Mouse (Mus musculus) bone marrow macrophage, adult 2 months (primary cell): ENCODE measurements around the gene Zfp704. TPM values are rescaled to one million over a fixed set of nuclear protein-coding genes. Genes with fewer than 3 reads are reported as not detected.

Source experiments
- H3K27ac ChIP-seq: 2 replicates; pipeline ENCODE4 v1.5.1; 2012; ENCODE audit warnings: low read depth, low read length; ENCODE audit not compliant: insufficient read depth
- H3K4me1 ChIP-seq: 2 replicates; pipeline ENCODE4 v1.6.1; 2012; ENCODE audit warnings: low read length; ENCODE audit not compliant: control insufficient read depth, insufficient read depth
- H3K4me3 ChIP-seq: 2 replicates; pipeline ENCODE4 v1.5.1; 2012; ENCODE audit warnings: mild to moderate bottlenecking, low read length, moderate library complexity; ENCODE audit not compliant: insufficient read depth
- CTCF ChIP-seq: IDR thresholded peaks from 2 replicates; pipeline ENCODE4 v1.5.1; 2012; ENCODE audit warnings: low read depth, mild to moderate bottlenecking, low read length, moderate library complexity
- POLR2A ChIP-seq: IDR thresholded peaks from 2 replicates; pipeline ENCODE4 v1.6.1; 2012; ENCODE audit warnings: mild to moderate bottlenecking, low read depth, low read length, borderline replicate concordance
- polyA plus RNA-seq: library from polyadenylated mRNA; stranded (reverse); fragments of >200 nt; gene quantifications from 2 replicates; pipeline ENCODE4 v1.2.4, GENCODE M21; 2012; ENCODE audit not compliant: missing spikeins, insufficient read depth, insufficient read length

The Zfp704 gene
- polyA plus RNA-seq, 1 experiment: 10.5 TPM

DNA sequence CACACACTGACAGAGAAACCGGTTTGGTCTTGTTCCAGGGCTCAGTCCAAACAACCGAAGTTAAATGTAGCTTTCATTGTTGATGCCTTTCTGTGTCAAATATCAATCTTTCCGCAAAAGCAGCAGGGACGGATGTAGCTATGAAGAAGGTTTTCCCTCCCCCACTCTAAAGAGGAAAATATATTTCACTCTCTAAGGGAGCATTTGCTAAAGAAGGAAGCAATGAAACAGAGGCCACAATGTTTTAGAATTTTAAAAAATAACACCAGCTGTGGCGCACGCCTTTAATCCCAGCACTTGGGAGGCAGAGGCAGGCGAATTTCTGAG is 89.2 kb downstream of the Zfp704 start:
- Histone ChIP-seq H3K4me3 (no peak overlapping the region), H3K27ac (no peak overlapping the region), H3K4me1 (peaks cover 39% of the 10 kb centered on the region)
- no peak for TF ChIP-seq POLR2A
- TF ChIP-seq CTCF: no peak

DNA sequence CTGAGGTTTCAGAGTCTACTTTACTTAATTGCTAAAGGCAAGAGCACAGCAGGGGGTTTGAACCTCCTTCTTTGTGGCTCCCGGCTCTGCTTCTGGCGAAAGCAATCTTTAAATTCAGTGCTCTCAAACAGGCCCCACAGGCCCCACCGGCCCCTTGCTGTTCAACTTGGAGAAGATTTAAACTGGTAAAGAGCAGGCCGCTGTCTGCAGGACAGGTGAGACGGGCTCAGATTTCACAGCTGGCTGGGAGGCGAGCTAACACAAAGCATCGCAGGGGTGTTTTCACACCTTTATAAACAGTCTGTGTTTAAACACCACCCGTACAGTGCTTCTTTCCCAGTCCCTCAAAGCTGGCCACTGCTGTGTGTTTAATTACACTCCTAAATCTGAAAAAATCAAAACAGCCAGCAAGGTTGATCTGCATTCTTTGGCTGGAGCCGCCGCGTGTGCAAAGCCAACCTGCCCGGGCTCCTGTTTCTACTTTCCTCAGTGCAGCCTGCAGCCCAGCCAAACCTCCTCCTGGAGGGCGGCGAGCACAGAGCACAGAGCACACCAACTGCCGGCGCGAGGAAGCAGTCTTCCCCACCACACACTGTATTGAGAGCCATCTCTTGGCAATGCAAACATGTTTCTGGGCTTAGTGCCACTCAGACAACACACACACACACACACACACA is 89.7 kb downstream of the Zfp704 start:
- Histone ChIP-seq H3K4me3 (no peak overlapping the region), H3K27ac (no peak overlapping the region), H3K4me1 (peaks cover 42% of the 10 kb centered on the region)
- TF ChIP-seq CTCF (no peak), POLR2A (no peak)

DNA sequence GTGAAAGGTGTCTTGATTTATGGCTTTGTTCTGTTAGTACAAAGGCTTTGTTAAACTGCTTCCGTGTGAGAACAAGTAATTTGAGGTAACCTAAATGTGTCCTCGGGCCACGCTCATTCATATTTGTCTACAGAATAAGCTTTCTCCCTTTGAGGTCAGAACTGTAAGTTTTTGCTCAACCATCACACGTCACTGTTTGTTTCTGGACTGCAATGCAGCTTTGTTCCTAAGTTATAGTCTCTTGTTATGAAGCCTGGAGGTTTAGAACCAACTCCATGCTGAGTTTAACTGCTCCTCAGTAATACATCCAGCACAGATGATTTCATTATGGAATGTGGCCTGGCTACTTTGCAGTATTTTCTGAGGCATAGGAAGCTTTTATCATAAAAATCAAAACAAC is 90.4 kb downstream of the Zfp704 start:
- Histone ChIP-seq H3K27ac (no peak overlapping the region), H3K4me1 (peaks cover 45% of the 10 kb centered on the region), H3K4me3 (no peak overlapping the region)
- TF ChIP-seq CTCF (no peak), POLR2A (no peak)

DNA sequence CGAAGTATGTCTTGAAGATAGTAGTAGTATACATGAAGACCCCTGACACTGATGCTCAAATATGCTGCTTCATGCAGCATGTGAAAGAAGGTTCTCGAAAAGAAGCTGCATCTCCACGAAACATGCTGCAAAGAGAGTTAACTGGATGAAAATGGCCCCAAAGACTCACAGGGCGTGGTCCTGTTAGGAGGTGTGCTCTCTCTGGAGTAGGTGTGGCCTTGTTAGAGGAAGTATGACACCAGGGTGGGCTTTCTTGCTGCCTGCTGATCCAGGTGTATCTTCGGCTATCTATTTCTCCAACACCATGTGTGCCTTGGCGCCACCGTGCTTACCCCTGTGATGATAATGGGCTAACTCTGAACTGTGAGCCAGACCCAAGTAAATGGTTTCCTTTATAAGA is 90.9 kb downstream of the Zfp704 start:
- Histone ChIP-seq H3K4me1 (peaks cover 45% of the 10 kb centered on the region), H3K4me3 (no peak overlapping the region), H3K27ac (no peak overlapping the region)
- no peak for TF ChIP-seq CTCF

DNA sequence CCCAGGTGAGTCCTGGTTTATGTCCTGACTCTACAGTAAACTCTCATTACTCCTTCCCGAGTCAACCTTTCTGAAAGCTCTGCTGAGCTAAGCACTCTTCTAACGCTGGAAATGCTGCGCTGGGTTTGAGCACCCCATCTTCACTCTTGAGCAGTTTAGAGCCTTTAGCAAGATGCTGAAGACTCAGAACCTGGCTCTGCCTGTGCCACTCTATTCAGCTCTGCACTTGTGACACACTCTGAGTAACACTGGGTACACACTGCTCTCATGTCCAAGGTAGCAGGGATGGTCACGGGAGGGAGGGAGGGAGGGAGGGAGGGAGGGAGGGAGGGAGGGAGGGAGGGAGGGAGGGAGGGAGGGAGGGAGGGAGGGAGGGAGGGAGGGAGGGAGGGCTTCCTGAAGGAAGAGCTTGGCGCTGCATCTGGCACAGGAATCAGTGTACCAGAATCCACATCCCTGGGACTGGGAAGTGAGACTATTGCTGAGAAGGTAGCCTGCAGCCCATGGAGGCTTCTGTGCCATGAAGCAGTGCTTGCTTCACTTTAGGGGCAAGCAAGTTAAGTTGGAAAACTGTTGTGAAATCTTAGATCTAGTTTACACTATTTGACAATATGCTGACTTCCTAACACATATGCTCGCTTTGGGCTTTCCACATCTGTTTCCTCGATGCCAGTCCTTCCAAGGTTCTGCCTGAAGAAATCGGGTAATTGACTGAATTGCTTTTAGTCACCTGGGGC is 93.6 kb downstream of the Zfp704 start:
- Histone ChIP-seq H3K4me3 (no peak overlapping the region), H3K27ac (peak overlapping the region; percentile 64), H3K4me1 (peaks cover 54% of the 10 kb centered on the region)
- TF ChIP-seq POLR2A (no peak), CTCF (no peak)

DNA sequence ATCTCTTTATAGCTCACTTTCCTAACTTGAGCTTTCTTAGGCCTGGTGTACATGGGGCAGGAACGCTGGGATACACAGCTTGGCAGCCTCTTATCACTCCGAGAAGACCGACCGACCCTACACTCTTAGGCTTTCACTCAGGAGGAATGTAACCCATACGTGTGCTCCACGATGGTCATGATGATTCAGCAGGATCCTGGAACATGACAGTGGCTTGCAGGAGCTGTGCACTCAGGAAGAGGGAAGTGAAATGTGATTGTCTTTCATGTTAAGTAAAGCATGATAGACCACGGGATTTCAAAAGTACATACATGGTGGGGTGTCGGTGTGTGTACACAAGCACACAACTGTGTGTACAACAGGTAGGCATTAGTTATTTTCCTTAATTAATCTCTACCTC is 94.4 kb downstream of the Zfp704 start:
- H3K4me1 ChIP-seq: peaks cover 47% of the 10 kb centered on the region
- H3K4me3 ChIP-seq: no peak overlapping the region
- no peak for TF ChIP-seq CTCF
- TF ChIP-seq POLR2A: no peak
- H3K27ac ChIP-seq: peak overlapping the region; percentile 64

DNA sequence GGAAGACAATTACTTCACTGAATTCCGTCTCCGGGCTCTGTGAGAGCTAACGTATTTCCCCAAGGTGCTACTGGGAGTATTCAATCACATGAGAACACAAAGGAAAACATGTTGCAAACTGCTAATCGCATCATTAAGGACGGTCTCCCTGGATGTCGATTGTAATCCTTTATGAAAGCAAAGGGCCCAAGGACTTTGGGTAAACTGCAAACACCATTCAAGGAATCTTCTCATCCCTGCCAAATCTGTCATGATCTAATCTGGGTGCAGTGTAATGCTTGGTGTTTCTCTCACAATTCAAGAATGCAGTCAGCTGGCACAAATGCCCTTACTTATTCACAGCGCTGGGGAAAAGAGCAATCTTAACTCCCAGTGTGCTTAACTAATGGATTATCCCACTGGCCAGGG is 96.2 kb downstream of the Zfp704 start:
- no peak overlapping the region for H3K4me3 ChIP-seq

DNA sequence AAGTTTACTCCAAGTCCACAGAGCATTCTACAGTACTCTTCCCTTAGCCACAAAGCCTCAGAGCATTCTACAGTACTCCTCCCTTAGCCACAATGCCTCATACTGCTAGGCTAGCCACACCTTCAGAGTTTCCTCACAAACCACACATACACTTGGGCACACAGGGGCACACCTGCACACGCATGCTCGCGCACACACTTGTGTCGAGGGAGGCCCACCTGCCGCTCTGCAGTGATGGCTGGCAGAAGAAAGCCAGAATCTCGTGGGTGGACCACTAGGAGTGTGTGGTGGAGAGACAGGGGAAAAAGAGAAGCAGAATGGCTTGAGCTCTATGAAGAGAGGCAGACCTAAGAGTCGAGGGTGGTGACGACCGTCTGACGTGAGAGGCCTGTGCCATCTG is 97.7 kb downstream of the Zfp704 start:
- no peak for TF ChIP-seq POLR2A
- H3K4me3 ChIP-seq: no peak overlapping the region
- peaks cover 38% of the 10 kb centered on the region for H3K4me1 ChIP-seq
- H3K27ac ChIP-seq: no peak overlapping the region

More for the DNA sequence above, 96.2 kb downstream of the Zfp704 start:
- peaks cover 43% of the 10 kb centered on the region for H3K4me1 ChIP-seq
- no peak for TF ChIP-seq POLR2A
- TF ChIP-seq CTCF: no peak
- peak overlapping the region; percentile 51 for H3K27ac ChIP-seq

DNA sequence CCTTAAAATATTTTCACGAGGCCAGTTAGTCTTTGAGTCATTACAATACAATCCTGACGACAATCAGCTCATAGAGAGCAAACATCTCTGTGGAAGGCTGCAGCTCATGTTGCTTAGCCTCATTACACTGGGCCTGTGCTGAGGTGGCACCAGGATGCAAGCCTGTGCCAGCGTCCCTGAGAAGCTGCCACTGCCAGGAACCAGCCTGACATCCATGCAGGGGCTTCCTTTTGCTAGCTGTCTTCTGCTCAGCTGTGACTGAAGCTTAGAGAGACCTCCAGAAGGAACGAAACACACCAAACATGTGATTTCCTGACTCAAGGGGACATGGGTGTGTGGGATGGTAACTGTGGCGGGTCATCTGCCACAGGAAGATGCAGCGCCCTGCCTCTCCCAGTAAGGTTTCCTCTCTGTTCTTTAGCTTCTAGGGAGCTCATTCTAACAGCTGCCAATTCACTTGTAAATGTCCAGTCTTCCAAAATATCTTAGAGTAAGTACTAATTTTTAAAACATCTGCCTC is 104.1 kb downstream of the Zfp704 start:
- H3K27ac ChIP-seq: peak overlapping the region; percentile 92

DNA sequence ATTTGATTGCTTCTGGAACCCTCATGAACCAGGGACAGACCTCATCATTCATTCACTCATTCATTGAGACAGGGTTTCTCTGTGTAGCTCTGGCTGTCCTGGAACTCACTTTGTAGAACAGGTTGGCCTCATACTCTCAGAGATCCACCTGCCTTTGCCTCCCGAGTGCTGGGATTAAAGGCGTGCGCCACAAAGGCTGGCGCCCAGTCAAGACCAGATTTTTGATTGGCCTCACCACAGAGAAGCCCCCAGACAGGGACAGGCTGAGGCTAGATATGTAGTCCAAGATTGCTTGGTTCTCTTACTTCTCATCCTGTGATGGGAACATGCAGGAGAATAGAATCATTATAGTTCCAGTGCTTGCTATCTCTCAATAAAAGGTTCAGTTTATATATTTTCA is 105.5 kb downstream of the Zfp704 start:
- no peak overlapping the region for H3K4me3 ChIP-seq
- H3K4me1 ChIP-seq: peaks cover 22% of the 10 kb centered on the region
- no peak overlapping the region for H3K27ac ChIP-seq
- no peak for TF ChIP-seq POLR2A
- no peak for TF ChIP-seq CTCF

More for the DNA sequence above, 104.1 kb downstream of the Zfp704 start:
- no peak for TF ChIP-seq CTCF
- Histone ChIP-seq H3K4me3 (no peak overlapping the region), H3K4me1 (peaks cover 18% of the 10 kb centered on the region)

DNA sequence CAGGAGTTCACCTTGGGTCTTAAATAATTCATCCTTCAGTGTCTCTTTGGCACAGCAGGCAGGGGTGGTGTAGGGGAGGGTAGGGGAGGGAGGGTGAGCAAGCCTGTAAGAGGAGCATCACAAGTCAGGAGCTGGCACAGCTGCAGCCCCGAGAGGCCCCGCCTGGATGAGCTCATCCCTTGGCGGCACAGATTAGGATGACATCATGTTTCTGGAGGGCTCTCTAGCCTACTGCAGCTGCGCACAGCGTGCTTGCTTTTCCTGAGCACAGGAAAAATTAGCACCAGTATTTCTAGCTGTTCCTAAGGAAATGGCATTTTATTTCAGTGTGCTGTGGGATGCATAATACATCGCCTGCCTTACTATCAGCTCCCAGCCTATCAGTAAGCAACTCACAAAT is 109.2 kb downstream of the Zfp704 start:
- no peak overlapping the region for H3K27ac ChIP-seq
- TF ChIP-seq POLR2A: no peak
- no peak for TF ChIP-seq CTCF
- H3K4me1 ChIP-seq: peaks cover 42% of the 10 kb centered on the region
- H3K4me3 ChIP-seq: no peak overlapping the region
